Mouse (Mus musculus): ENCODE measurements around the gene Cbln1.

Cbln1 gene

DNA sequence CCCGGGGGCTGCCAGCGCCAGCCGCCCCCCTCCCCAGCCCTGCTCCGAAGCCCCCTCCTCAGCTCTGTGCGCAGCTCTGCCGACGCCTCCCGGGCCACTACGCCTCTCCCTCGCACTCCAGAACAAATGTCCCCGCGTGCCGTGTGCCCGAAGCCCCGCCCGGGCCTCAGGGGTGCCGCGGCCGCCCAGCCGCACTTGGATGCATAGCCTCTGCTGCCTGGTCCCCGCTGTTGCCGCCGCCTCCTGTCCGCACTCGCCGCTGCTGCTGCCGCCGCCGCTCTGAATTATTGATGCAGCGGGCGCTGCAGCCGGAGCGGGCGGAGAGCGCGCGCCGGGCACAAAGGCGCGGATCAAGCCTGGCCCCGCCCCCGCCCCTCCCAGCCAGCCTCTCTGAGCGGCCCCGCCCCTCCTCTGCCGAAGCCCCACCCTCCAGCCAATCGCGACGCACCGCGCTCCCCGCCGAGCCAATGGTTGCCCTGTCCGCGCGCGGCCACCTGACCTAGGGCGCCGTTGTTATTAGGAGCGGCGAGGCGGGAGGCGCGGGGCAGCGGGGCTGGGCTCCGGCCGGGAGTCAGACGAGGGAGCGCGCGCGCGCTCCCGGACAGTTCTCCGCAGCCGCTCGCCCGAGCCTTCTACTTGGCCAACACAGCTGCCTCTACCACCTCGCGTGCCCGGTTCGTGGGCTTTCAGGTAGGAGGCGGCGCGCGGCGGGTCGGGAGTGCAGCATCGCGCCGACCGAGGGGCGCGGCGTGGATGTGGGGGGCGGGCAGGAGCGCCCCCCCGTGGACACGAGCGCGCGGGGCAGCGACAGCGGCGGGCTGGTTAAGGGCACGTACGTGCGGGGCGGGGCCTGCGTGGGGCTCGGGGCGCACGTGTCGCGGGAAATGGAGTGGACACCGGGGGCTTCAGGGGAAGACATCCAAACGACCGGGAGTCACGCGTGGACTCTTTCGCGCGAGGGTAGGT lies at the start of gene Cbln1:
Cbln1 (minus strand) TSS at position 339 of the 966 bp plus-strand sequence.
- peak; percentile 76 for DNase-seq (ENCODE audit: low spot score)

- no peak for DNase-seq (ENCODE audit: low spot score)
Measured at GRCm38 (mm10) chr8:87517132-87517531, 44.7 kb upstream of the Cbln1 start.

- DNase-seq (ENCODE audit: low spot score) = no peak
Measured at GRCm38 (mm10) chr8:87513796-87514195, 41.4 kb upstream of the Cbln1 start.

DNA sequence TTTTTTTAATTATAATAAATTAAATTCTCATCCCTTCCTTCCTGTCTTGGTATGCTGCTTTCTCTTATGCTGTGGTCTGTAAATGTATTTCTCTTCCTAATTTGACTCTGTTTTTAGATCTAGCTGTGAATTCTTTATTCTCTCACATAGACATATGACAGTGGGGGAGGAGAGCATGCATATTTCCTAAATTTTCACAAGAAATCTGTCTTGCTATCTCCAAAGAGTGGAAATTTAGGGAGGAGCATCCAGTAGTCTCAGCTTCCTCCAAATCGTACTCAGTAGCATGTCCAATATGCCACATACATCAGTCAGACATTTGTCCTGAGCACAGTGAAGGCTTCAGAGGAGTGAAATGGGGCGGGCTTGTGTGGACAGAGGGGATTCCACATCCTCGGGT lies 40.9 kb upstream of the Cbln1 start:
- no peak for DNase-seq (ENCODE audit: low spot score)

DNA sequence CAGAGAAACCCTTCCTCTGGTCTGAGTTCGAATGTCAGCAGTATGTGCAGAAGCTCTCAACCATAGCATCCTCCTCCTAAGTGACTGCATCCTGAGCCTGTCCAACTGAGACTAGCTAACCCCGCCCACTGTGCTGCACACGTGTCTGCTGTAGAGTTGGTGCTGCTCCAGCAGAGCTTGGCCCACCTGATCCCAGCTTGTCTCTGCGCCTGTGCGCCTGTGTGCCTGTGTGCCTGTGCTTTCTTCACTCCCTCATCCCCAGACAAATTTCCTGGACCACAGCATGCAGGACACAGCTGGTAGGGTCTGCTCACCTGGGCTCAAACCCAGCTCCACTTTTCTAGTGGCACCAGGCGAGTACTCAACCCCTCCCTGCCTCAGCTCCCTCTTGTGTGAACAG lies 40.2 kb upstream of the Cbln1 start:
- no peak for DNase-seq (ENCODE audit: low spot score)

- DNase-seq (ENCODE audit: low spot score) = no peak
Measured at GRCm38 (mm10) chr8:87507046-87507445, 34.6 kb upstream of the Cbln1 start.

GRCm38 (mm10) chr8:87504441-87504840 lies 32.0 kb upstream of the Cbln1 start:
- DNase-seq (ENCODE audit: low spot score) = no peak

DNA sequence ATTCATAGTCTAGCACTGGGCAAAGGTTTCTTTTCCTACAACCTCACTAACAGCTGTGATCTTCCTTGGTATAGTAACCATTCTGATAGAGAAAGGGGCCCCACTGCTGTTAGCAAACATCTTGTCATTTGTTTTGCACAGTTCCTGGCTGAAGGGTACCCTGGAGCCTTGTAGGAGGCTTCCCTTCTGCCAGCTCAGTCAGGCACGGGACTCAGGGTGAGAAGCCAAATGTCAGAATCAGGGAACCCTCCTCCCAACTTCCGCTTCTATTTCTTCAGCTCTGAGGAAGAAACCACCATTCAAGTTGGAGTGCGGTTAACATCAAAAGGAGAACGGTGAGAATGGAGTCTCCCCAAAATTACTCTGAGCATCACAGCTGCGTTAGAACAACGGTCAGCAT lies 30.3 kb upstream of the Cbln1 start:
- no peak for DNase-seq (ENCODE audit: low spot score)

DNA sequence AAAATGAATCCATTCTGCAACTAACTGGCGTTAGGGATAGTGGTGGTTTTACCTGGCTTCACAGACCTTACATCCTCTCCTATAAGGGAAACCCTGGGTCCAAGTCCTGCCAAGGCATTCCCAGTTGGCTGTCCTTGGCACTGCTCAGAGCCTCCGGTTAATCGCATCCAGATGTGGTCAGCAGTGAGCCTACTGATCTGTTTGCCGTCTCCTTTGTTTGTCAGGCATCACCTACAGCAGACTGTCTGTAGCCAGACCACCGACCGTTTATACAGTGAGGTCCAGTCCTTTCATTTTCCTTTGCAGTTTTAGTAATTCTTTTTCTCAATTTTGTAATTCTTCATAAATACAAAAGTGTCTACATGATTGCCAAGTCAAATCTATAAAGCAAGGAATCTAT lies 25.2 kb upstream of the Cbln1 start:
- DNase-seq (ENCODE audit: low spot score) = no peak

GRCm38 (mm10) chr8:87496511-87496910 lies 24.1 kb upstream of the Cbln1 start:
- no peak for DNase-seq (ENCODE audit: low spot score)

- DNase-seq (ENCODE audit: low spot score) = no peak
Measured at GRCm38 (mm10) chr8:87494862-87495261, 22.5 kb upstream of the Cbln1 start.

GRCm38 (mm10) chr8:87489841-87490415 lies 17.5 kb upstream of the Cbln1 start:
- no peak for DNase-seq (ENCODE audit: low spot score)

DNA sequence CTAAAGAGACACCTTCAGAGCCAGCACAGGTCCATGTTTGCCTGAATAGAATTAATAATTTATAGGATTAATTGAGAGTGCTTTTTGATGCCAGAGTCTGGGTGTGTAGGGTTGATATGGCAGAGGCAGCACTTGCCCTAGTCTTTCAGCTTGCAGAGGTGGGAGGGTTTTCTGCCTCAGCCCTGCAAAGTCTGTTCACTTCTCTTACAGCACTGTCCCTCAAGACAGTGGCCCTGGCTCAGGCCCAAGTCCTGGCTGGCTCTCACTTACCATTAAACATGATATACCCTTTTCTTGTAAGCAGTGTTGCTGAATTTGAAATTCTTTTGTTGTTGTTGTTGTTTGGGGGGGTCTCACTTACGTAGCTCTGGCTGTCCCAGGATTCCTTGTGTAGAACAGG lies 9.0 kb upstream of the Cbln1 start:
- DNase-seq (ENCODE audit: low spot score) = no peak

DNA sequence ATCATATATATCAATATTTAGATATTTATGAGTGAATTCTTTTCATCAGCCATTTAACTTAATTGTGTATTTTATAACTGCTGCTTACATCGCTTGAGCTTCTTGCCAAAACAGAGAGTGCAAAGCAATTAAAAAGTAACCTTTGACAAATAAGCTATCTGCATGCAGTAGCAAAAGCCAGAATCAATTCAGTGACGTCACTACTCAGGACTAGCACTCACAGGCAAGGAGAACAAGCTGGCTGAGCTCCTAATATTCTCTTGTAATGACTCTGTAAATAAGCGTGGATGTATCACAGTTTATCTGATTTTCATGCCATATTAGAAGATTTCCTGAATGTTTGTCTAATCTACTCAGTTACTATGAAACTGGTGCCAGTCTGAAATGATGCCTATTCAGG lies 5.8 kb upstream of the Cbln1 start:
- no peak for DNase-seq (ENCODE audit: low spot score)

GRCm38 (mm10) chr8:87477102-87477645 lies 4.8 kb upstream of the Cbln1 start:
- no peak for DNase-seq (ENCODE audit: low spot score)

- DNase-seq (ENCODE audit: low spot score) = no peak
Measured at GRCm38 (mm10) chr8:87475551-87475950, 3.1 kb upstream of the Cbln1 start.

GRCm38 (mm10) chr8:87474379-87474778 lies 2.0 kb upstream of the Cbln1 start:
- no peak for DNase-seq (ENCODE audit: low spot score)

- DNase-seq (ENCODE audit: low spot score) = no peak
Measured at GRCm38 (mm10) chr8:87473940-87474339, 1.5 kb upstream of the Cbln1 start.

- DNase-seq (ENCODE audit: low spot score) = no peak
Measured at GRCm38 (mm10) chr8:87473314-87473713, 905 bp upstream of the Cbln1 start.

DNA sequence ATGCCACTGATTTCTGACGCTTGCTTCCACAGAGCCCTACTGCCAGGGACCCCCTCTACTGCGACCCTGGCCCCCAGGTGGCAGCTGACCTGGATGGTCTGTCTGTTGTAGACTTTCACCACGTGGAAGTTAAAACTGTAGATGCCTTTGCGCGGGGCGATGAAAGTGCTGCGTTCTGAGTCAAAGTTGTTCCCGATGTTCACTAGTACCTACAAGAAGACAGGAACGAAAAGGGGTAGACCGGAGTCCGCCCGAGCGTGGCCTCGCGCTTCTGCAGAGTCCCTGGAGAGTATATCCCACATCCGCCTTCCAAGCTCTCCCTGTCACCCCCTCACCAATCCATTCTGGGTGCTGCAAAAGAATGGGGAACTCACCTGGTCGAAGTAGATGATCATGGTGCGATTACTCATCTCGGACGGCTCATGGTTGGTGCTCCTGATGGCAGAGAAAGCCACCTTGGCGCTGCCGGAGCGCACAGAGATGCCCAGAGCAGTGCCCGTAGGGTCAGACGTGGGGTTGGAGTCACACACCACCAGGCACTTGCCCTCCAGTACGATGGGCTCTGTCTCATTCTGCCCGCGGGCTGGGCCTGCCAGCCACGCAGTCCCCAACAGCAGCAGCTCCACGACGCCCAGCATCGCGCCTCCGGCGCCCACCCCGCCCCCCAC lies 672 bp downstream of the Cbln1 start:
- no peak for DNase-seq (ENCODE audit: low spot score)

GRCm38 (mm10) chr8:87470834-87471602 lies 1.4 kb downstream of the Cbln1 start:
- no peak for DNase-seq (ENCODE audit: low spot score)

All from urinary bladder, postnatal 25 days (tissue).